Mouse (Mus musculus): ENCODE measurements at regions not wholly inside any gene's neighbourhood (a gene's known extent, or its start where the extent isn't known, plus 50 kb on each side); places are given as distances from the start of the nearest gene placed in this dataset.

DNA sequence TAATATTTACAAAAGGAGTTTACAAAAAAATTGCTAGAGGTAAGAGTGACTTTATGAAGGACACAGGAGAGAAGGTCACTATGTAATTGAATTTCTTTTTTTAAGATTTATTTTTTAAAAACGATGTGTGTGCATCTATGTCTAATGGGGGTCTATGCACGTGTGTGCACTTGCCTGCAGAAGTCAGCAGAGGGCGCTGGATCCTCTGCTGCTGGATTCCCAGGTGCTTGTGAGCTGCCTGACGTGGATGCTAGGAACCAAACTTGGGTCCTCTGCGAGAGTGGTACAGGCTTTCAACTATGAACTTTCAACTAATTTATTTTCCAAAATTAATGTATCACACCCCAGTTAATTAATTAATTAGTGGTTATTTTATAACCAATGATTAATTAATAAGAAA is 85.0 kb downstream of the Glrx3 start:
- WGBS: 84% methylated on average over 5 of the region's 5 CpGs
- no peaks in the 10 kb centered on the region for H3K36me3 ChIP-seq (ENCODE audit: control insufficient read depth, insufficient read depth, low read length)
- no peaks in the 10 kb centered on the region for H3K4me1 ChIP-seq (replicated peaks; ENCODE audit: control insufficient read depth, insufficient read depth, low read length)
- TF ChIP-seq CTCF (IDR thresholded peaks at IDR 0.05; ENCODE audit: borderline replicate concordance, control insufficient read depth, extremely low read depth, insufficient read depth, low read length, poor library complexity) (no peak), POLR2A (IDR thresholded peaks at IDR 0.05; ENCODE audit: control insufficient read depth, extremely low read depth, insufficient read depth, low read length, poor library complexity) (no peak)
- H3K27ac ChIP-seq (ENCODE audit: control insufficient read depth, insufficient read depth, low read length): no peak overlapping the region
- H3K4me3 ChIP-seq (ENCODE audit: control insufficient read depth, insufficient read depth, low read length): no peak overlapping the region
- H3K27me3 ChIP-seq (ENCODE audit: control insufficient read depth, insufficient read depth, low read length): no peaks in the 10 kb centered on the region
- no peak for DNase-seq

- WGBS: 94% methylated on average over 4 of the region's 4 CpGs
- no peaks in the 10 kb centered on the region for H3K4me1 ChIP-seq (replicated peaks; ENCODE audit: control insufficient read depth, insufficient read depth, low read length)
- H3K27ac ChIP-seq (ENCODE audit: control insufficient read depth, insufficient read depth, low read length): no peak overlapping the region
- no peak overlapping the region for H3K4me3 ChIP-seq (ENCODE audit: control insufficient read depth, insufficient read depth, low read length)
- no peaks in the 10 kb centered on the region for H3K36me3 ChIP-seq (ENCODE audit: control insufficient read depth, insufficient read depth, low read length)
- H3K27me3 ChIP-seq (ENCODE audit: control insufficient read depth, insufficient read depth, low read length): no peaks in the 10 kb centered on the region
- TF ChIP-seq CTCF (IDR thresholded peaks at IDR 0.05; ENCODE audit: borderline replicate concordance, control insufficient read depth, extremely low read depth, insufficient read depth, low read length, poor library complexity): no peak
- no peak for TF ChIP-seq POLR2A (IDR thresholded peaks at IDR 0.05; ENCODE audit: control insufficient read depth, extremely low read depth, insufficient read depth, low read length, poor library complexity)
- no peak for DNase-seq
Measured at GRCm38 (mm10) chr7:137533476-137533875, 96.1 kb downstream of the Glrx3 start.

DNA sequence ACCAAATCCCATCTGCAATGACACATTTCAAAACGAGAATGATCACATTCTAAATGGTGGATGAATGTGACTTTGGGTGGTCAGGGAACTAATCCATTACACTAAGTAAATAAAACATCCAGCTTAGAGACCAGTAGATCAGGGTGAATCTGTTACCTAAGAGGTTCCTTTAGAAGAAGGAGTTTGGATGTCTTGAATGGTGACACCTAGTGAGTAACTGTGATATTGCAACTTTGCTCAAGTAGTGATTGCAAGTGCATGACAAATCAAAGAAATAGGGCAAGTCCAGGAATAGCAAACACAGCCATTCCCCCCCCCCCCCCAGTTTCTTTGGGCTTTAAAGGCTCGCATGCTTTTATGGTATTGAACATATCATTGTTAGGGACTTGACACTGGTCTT is 112.6 kb downstream of the Glrx3 start:
- peak; percentile 21 for DNase-seq
- 32% methylated on average over 2 of the region's 2 CpGs for WGBS

DNA sequence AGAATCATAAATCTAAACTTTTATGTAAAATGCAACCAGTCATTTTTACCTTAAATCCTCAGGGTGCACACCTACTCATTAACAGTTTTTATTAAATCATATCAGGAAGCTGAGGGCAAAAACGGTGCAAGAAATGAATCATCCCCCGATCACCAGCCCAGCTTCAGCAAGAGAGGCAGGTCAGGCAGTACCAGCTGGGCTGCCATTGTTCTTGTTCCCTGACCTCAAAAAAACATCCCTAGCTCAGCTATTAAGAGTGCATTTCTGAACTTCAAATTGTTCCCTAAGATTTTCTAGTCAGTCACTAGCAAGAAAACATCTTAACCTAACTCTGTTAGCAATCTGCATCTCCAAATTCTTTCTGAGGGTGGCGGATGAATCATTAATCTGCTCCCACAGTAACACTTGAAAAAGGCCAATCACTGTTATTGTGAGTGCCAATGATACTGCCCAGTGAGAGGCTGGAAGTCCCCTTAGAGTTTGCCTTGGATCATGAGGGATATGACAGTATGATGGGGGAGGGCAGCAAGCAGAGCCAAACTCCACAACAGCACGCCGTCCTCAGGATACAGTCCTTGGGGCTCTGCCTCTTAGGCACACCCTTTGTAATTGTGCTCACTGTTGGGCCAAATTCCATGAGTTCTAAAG is 115.3 kb downstream of the Glrx3 start:
- Histone ChIP-seq H3K27me3 (ENCODE audit: control insufficient read depth, insufficient read depth, low read length) (no peaks in the 10 kb centered on the region), H3K4me1 (replicated peaks; ENCODE audit: control insufficient read depth, insufficient read depth, low read length) (no peaks in the 10 kb centered on the region), H3K27ac (ENCODE audit: control insufficient read depth, insufficient read depth, low read length) (no peak overlapping the region), H3K4me3 (ENCODE audit: control insufficient read depth, insufficient read depth, low read length) (no peak overlapping the region), H3K36me3 (ENCODE audit: control insufficient read depth, insufficient read depth, low read length) (no peaks in the 10 kb centered on the region)
- WGBS: 84% methylated on average over 5 of the region's 5 CpGs
- TF ChIP-seq CTCF (IDR thresholded peaks at IDR 0.05; ENCODE audit: borderline replicate concordance, control insufficient read depth, extremely low read depth, insufficient read depth, low read length, poor library complexity): no peak
- no peak for TF ChIP-seq POLR2A (IDR thresholded peaks at IDR 0.05; ENCODE audit: control insufficient read depth, extremely low read depth, insufficient read depth, low read length, poor library complexity)
- no peak for DNase-seq

More for the DNA sequence above, 112.6 kb downstream of the Glrx3 start:
- Histone ChIP-seq H3K27me3 (ENCODE audit: control insufficient read depth, insufficient read depth, low read length) (no peaks in the 10 kb centered on the region), H3K27ac (ENCODE audit: control insufficient read depth, insufficient read depth, low read length) (no peak overlapping the region), H3K36me3 (ENCODE audit: control insufficient read depth, insufficient read depth, low read length) (no peaks in the 10 kb centered on the region), H3K4me1 (replicated peaks; ENCODE audit: control insufficient read depth, insufficient read depth, low read length) (no peaks in the 10 kb centered on the region), H3K4me3 (ENCODE audit: control insufficient read depth, insufficient read depth, low read length) (no peak overlapping the region)
- TF ChIP-seq CTCF (IDR thresholded peaks at IDR 0.05; ENCODE audit: borderline replicate concordance, control insufficient read depth, extremely low read depth, insufficient read depth, low read length, poor library complexity) (no peak), POLR2A (IDR thresholded peaks at IDR 0.05; ENCODE audit: control insufficient read depth, extremely low read depth, insufficient read depth, low read length, poor library complexity) (no peak)

DNA sequence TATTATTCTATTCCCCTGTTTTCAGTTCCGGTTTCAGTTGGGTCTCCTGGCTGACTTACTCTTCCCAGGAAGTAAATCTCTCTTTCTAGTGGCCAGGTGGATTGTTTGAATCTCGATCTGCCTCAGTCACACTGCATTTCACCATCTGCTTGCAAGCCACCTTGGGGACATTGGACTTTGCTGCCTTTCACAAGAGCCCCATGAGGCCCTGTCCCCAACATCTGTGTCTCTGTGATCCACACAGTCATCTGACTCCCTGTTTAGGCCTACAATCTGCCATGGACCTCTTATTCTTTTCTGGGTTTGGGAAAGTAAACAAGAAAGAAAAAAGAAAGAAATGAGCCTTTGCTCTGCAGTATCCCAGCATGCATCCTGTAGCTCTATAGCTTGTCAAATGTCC is 118.1 kb downstream of the Glrx3 start:
- no peak for DNase-seq
- Histone ChIP-seq H3K36me3 (ENCODE audit: control insufficient read depth, insufficient read depth, low read length) (no peaks in the 10 kb centered on the region), H3K27me3 (ENCODE audit: control insufficient read depth, insufficient read depth, low read length) (no peaks in the 10 kb centered on the region), H3K27ac (ENCODE audit: control insufficient read depth, insufficient read depth, low read length) (no peak overlapping the region), H3K4me1 (replicated peaks; ENCODE audit: control insufficient read depth, insufficient read depth, low read length) (no peaks in the 10 kb centered on the region), H3K4me3 (ENCODE audit: control insufficient read depth, insufficient read depth, low read length) (no peak overlapping the region)
- TF ChIP-seq CTCF (IDR thresholded peaks at IDR 0.05; ENCODE audit: borderline replicate concordance, control insufficient read depth, extremely low read depth, insufficient read depth, low read length, poor library complexity) (no peak), POLR2A (IDR thresholded peaks at IDR 0.05; ENCODE audit: control insufficient read depth, extremely low read depth, insufficient read depth, low read length, poor library complexity) (no peak)
- 75% methylated on average over 2 of the region's 2 CpGs for WGBS

- H3K27ac ChIP-seq (ENCODE audit: control insufficient read depth, insufficient read depth, low read length): no peak overlapping the region
- H3K4me1 ChIP-seq (replicated peaks; ENCODE audit: control insufficient read depth, insufficient read depth, low read length): no peaks in the 10 kb centered on the region
- H3K4me3 ChIP-seq (ENCODE audit: control insufficient read depth, insufficient read depth, low read length): no peak overlapping the region
- 97% methylated on average over 3 of the region's 3 CpGs for whole genome bisulfite sequencing
- DNase-seq: no peak
- TF ChIP-seq CTCF (IDR thresholded peaks at IDR 0.05; ENCODE audit: borderline replicate concordance, control insufficient read depth, extremely low read depth, insufficient read depth, low read length, poor library complexity) (no peak), POLR2A (IDR thresholded peaks at IDR 0.05; ENCODE audit: control insufficient read depth, extremely low read depth, insufficient read depth, low read length, poor library complexity) (no peak)
- no peaks in the 10 kb centered on the region for H3K27me3 ChIP-seq (ENCODE audit: control insufficient read depth, insufficient read depth, low read length)
- no peaks in the 10 kb centered on the region for H3K36me3 ChIP-seq (ENCODE audit: control insufficient read depth, insufficient read depth, low read length)
Measured at GRCm38 (mm10) chr7:137557439-137557838, 120.0 kb downstream of the Glrx3 start.

GRCm38 (mm10) chr7:137558871-137559270 is 121.5 kb downstream of the Glrx3 start:
- TF ChIP-seq CTCF (IDR thresholded peaks at IDR 0.05; ENCODE audit: borderline replicate concordance, control insufficient read depth, extremely low read depth, insufficient read depth, low read length, poor library complexity): no peak
- no peak for TF ChIP-seq POLR2A (IDR thresholded peaks at IDR 0.05; ENCODE audit: control insufficient read depth, extremely low read depth, insufficient read depth, low read length, poor library complexity)
- Histone ChIP-seq H3K27ac (ENCODE audit: control insufficient read depth, insufficient read depth, low read length) (no peak overlapping the region), H3K36me3 (ENCODE audit: control insufficient read depth, insufficient read depth, low read length) (no peaks in the 10 kb centered on the region), H3K4me3 (ENCODE audit: control insufficient read depth, insufficient read depth, low read length) (no peak overlapping the region), H3K27me3 (ENCODE audit: control insufficient read depth, insufficient read depth, low read length) (no peaks in the 10 kb centered on the region), H3K4me1 (replicated peaks; ENCODE audit: control insufficient read depth, insufficient read depth, low read length) (no peaks in the 10 kb centered on the region)
- 94% methylated on average over 3 of the region's 3 CpGs for WGBS
- DNase-seq: no peak
